Mouse (Mus musculus) induced T-regulatory cell, adult 2 months (primary cell): ENCODE results near the gene Hba-x.

Experiments
- DNase-seq: peaks from one replicate; pipeline ENCODE4 v3.0.0-alpha.2; 2012; ENCODE audit warnings: low read depth

Hba-x gene

DNA sequence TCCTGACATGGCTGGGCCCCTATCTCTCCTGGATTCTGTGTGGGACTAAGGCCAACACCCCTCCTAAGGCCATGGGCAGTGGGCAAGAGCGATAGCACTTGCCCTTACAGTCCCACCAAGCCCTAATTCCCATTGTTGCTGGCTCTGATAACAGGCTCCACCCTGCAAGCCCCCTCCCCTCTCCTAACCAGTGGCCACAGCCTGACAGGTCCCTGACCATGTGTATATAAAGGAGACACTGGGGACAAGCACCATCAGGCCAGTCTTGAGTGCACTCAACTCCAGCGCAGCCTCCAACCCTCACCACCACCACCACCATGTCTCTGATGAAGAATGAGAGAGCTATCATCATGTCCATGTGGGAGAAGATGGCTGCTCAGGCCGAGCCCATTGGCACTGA is at the start of gene Hba-x:
Hba-x (plus strand) TSS at position 54 of the 400 bp plus-strand sequence.
- DNase-seq, result no peak

DNA sequence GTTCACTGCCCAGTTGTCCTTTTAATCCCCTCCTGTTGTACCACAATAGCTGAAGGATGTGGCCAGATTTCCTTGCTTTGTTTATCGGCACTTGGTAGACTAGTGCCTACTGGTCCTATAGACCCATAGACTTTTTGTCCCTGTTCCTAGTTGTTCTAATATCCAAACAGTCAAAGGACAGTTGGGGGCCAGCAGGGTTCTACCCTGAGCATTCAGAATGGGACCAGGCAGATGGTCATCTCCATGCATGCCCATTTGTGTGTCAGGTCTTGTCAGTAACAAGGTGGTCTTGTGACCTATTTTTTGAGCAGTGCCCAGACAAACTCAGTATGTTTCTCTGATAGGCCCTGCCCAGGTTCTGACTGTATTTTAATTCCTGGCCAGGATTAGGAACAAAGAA is 49.2 kb upstream of the Hba-x start:
- DNase-seq, result no peak

DNA sequence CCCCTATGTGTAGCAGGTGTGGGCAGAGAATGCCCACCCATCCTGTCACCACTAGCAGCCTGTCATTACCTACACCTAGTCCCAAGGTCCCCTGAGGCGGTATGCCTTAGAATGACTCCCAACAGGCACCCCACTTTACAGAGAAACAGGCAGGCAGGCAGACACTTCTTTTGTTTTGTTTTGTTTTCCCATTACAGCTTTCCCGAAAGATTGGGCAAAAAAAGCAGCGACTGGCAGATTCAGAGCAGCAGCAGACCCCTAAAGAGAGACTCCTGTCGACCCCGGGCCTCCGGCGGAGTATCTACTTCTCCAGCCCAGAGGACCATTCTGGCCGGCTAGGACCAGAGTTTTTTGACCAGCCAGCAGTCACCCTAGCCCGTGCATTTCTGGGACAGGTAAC is 48.6 kb upstream of the Hba-x start:
- no peak for DNase-seq

DNA sequence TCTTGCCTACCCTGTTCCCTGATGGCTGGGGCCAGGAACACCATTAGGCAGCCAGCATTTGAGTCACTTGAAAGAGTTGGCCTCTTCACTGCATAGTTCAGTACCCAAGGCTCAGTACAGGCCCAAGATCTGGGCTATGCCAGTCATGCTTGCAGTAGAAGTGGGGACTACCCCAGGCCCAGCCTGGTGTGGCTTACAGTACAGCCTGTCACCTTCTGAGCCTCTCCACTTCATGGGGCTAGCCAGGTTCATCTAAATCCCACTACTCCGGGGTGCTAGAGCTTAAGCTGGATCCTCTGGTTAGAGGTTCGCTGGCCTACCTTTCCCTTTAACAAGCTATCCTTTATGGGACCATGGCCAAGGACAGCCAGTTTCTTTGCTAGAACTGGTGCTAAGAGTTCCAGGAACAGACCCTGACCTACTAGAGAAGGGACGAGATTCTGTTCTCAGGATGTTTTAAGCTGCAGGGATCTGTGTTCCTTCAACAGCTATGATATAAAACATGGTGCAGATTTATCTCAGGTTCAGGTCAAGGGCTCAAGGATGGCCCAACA is 47.8 kb upstream of the Hba-x start:
- DNase-seq, result no peak

DNA sequence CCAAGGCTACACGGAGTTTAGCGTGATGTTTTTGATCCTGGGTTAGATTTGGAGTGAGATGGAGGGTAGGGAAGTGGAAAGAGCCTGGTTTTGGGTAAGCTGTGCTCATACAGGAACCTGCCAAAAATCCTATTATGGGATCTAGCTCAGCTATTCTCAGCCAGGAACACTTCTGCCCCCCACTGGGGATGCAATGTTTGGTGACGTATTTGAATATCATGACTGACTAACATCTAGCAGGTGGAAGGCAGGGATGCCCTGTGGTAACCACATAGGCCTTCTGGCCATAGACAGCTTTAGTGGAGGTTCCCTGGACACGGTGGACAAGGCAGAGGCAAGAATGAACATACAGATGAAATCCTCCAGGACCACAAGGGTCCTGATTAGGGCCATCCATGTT is 46.0 kb upstream of the Hba-x start:
- DNase-seq, result no peak

DNA sequence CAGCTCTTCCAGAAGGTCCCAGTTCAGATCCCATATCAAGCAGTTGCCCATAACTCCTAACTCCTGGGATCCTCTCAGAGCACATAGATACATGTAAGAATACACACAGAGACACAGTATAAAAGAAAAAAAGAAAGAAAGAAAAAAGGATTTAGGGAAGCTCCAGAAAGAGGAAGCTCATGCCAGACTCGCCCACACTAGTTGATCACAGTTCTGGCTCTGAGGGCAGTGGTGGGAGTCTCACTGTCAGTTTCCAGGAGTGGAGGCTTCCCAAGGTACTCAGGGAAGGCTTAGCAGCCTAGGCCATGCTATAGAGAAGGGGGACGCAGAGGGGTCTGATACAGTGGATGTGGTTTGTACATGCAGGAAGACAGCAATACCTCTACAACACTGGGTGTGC is 45.1 kb upstream of the Hba-x start:
- no peak for DNase-seq

DNA sequence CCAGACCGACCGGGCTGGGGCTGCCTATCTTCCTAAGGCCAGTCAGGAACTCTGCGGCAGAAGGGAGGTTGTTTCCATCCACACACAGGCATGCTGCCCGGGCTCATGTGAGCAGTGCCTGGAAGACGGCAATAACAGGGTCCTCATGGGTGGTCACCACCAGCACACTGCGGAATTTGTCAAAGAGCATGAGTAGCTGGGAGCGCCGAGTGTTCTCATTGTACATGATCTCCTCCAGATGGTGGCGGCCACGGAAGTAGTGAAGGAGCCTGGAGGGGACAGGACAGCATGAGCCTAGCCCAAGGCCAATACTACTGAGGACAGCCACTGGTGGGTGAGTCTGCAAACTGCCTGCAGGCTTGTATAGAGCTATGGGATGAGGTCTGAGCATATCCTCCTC is 43.4 kb upstream of the Hba-x start:
- no peak for DNase-seq

DNA sequence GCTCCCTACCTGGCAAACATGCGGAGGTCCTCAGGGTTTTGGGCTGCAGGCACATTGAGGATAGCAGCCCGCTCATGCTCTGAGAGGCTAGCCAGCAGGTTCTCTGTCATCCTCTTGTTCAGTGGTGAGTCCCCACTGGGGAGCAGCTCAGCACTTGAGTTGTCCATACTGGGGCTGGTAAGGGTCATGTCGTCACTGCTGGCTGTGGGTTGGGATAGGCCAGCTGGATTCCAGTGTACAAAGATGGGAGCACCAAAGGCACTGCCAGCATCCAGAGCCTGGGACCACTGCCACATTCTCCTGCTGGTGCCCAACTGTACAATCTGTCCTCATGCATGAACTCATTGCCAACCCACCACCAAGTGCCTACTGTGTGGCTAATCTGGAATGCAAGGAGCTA is 42.3 kb upstream of the Hba-x start:
- no peak for DNase-seq

DNA sequence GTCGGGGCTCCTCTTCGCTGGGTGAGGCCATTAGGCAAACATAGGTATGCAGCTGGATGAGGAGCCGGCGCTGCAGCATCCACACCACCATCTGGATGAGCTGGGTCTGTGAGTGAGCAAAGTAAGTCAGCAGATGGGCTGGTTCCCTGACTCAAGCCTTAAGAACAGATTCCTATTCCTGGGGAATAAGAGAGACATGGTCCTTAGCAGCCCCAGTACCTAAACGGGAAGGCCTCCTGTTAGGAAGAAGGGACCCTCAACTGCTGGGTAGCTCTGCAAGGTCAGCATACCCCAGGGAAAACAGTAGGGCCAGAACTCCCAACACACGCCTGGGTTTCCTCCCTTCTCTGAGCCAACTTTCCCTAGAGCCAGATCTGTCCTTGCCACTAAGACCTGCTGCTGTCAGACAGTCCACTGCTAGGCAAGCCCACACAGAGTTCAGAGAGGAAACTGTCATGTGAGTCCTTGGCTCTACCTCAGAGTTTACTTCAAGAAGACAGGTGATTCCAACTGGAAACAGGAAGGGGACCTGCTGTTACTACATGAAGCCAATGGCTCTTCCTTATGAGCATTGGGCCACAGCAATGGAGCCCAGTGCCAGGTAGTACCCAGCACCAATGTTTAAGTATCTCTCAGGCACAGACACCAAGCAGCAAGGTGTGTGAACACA is 41.2 kb upstream of the Hba-x start:
- DNase-seq, result no peak

DNA sequence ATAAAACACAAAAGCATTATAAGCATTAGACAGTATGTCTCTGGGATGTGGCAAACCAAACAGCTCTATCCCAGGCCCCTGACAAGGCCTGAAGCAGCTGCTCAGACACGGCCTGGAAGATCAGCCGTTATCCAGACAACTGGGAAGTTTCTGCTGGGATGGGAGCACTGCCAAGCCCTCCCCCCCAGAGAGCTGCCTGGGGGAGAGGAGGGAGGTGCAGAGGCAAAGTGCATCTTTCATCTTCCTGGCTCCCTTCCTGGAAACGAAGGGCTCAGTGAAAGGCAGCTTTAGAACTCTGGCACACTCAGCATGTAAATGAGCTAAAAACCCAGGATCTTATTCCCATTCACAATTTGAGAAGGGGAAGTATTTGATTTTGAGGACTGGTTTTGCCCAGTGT is 40.6 kb upstream of the Hba-x start:
- no peak for DNase-seq

DNA sequence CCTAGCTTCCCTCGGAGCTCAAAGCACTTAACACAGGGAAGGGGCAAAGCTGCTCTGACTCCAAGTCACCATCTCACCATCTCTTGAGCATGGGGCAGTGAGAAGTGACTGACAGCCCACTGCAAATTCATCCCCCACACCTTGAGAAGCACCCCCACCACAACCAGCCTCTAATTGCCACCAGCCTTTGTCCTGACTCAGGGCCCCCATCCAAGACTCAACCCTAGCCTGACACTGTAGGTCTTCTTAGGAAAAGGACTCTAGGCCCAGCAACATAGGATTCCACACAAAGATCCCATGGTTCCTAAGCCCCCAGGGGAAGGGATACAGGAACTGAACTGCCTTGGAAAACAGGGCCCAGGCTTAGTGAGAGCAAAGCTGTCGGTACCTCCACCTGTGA is 40.1 kb upstream of the Hba-x start:
- DNase-seq, result no peak

DNA sequence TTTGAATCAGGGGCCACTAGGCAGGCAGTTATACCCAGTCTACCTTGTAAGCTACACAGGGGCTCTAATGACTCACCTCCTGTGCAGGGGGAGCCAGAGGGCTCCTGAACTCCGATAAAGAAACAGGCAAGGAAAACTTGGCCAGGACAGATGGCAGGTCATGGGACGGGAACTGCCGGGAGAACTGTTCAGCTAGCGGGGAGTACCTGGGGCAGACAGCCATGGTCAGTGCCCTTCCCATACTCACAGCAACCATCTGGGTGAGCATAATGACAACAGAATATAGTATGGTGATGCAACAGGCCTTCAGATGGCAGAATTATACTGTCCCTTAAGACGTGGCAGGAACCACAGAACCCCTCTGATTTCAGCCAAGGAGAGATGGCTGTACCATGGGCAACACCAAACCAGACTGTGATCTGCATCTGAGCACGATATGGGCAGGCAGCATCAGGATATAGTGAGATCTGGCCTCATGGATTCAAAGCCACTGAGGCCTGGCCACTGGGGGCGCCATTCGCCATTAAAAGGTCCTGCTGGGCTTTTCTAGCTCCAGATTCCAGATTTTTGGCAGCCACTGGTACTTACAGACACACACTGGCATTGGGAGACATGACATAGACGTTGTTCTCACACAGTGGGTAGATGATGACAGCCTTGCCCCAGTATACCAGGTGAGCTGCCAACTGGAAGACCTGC is 39.3 kb upstream of the Hba-x start:
- DNase-seq, result peak; percentile 61

DNA sequence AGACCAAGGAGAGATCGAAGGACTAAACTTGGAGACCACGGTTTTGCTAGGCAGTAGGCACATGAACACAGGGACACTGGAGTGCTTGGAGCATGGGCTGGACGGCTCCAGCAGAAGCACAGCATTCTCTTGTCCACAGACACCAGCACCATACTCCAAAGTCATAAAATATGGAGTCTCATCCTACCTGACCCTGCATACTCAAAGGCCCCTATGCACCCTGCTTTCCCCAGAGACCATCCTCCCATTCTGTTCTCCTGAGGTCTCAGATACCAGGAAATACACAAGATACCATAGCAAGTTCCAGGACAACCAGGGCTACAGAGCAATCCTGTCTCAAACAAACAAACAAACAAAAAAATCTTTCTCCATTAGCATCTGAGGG is 38.8 kb upstream of the Hba-x start:
- DNase-seq, result no peak

DNA sequence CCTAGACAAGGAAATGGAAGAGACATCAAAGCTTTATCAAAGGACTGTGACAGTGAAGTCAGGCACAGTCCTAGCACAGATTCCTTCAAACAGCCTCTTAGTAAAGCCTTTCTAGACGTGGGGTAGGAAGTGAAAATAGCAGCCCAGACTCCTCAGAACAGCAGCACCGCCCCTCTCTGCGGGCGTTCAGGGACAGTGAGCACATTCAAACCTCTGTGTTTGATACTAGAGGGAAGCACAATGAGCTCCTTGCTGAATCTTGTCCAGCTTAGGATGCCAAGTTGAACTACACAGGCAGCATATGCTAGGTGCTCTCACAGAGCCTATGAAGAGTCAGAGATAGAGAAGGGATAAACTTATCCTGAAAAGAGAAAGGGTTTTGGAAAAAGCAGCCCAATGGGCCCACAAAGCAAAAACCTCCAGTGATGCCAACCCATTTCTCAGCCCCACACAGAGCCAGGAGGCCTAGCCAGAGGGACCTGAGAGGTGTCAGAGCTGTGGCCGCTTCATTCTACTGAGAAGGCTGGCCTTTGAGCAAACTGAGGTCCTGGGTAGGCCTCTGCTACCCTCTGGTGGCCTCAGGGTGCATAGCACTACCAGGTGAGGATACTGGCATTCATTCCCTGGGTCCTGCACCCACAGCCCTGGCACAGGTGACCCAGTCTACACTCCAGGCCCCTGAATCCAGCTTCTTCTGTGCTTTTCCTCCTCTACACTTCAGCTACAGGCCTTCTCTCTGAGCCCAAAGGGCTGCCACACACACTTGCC is 37.9 kb upstream of the Hba-x start:
- DNase-seq, result peak; percentile 84

DNA sequence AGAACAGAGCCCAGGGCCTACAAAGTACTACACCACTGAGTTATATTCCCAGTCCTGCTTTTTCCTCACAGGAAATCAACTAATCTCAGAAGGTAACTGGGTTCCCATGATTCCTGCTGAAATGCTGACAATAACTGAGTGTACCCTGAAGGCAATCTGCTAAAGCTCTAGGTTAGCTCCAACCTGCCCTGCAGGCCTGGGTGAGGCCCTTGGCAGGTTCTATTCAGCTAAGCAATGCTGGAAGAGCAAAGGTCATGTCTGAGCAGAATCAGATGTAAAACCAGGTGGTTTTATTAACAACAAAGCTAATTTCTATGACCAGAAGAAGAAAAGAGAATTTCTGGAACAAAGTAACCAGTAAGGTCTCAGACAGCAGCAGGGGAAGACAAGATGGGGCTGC is 34.8 kb upstream of the Hba-x start:
- no peak for DNase-seq

DNA sequence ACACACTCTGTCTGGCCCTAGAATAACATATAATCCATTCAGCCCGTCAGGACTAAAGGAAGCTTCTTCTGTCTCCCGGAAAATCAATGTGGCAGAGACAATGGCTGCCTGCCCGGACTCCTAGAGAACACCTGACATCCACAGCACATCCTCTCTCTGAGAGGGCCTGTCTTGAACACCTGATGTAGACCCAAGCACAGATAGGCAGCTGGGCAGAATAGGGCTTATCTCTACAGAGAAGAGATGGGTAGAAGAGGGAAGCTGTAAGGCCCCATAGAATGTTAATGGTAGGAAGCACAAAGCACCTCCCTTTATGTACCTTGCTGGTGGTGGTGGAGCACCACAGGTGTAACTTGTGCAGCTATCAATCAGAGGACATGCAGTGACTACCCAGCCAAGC is 34.0 kb upstream of the Hba-x start:
- no peak for DNase-seq

DNA sequence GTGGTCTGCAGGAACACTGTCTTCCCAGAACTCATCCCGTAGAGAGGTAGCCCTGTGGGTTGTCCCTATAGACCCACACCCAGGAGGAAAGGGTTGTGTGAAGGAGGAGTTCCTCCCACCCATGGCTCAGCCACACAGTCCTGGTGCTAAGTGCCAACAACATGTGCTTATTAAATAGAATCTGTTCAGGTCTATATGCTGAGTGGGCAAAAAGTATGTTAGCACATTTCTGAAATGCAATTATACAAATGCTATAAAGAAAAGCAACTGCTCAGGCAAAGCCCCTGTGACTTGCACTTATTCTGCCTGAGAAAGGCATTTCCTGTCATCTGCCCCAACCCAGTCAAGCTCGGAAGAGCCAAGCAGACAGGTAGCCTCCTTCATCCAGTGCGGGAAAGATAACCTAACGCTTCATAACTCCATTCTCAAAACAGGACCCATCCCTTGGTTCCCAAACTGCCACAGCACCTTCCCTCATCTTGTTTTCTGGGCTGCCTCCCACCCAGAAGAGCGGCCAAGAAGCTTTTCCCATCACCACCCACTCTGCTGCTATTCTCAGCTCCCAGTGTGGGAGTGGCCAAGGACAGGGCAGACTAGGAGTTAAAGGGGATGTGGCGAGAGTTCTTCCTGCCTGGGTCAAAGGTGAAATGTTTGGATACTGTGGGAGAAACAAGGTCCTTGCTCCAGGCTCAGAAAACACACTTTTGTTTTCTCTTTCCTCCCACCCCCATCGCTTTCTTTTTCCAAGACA is 32.8 kb upstream of the Hba-x start:
- no peak for DNase-seq

DNA sequence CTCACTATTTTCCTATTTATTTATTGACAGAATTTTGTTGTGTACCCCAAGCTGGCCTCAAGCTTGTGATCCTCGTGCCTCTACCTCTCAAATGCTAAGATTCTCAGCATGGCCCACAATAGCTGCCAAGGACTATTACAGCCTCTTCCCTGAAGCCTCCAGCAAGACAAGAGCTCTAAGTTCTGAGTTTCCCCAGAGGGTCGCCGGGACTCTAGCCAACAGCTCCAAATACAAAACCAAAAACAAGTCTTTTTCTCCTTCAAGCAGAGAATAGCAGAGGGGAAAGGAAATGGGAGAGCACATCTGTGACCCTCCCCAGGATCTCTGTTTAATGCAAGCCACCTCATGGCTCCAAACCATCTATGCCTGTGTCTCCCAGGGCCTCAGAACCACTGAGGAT is 32.1 kb upstream of the Hba-x start:
- no peak for DNase-seq

DNA sequence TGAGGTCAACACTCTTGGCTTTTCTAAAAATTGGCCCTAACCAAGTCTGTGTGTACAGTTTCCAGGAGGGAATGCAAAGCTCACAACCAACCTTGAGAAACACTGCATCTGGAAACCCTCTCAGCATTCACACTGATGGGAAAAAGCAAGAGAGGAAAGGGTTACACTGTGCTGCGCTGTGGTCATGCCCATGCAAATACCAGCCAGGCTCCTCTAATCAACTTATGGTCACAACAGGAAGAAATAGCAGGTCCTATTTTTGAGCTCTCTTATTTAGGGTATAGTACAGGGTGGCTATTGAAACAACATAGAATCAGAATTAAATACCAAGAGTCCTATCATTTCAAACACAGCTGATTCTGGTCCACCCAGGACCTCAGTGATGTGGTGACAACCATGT is 31.6 kb upstream of the Hba-x start:
- no peak for DNase-seq

DNA sequence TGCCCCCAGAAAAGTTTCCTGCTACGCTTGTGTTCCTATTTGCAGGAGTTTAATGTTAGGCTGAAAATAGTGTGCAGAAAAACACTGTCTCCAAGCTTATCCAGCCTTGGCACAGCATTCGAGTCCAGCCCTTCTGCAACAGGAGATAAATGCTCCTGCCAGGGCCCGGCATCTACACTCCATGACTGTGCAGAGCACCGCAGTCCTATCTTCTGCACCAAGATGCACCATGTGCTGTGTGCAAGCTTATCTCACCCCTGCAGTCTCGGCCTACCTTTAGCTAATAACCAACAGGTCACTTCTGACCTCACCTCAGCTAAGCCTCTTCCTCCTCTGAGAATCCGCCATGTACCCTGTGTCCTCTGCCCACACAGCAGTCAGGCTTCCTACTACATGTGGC is 30.6 kb upstream of the Hba-x start:
- no peak for DNase-seq

DNA sequence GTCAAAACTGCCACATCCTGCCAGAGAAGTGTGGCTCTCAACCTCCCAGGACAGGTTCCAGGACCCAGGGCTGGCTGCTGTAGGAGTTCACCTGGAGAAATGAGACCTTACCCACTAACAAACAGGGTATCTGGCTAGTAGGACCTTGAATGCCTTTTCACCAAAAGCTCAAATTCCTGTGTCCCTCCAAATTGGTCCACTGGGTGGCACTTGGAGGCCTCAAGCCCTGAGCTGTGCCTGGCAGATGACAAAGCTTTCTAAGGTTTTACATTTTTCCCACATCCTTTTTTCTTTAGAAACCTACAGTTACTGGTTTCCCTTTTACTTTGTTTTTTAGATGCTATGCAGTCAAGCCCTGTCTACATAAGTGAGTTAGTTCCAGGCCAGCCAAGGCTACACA is 29.1 kb upstream of the Hba-x start:
- peak; percentile 39 for DNase-seq

DNA sequence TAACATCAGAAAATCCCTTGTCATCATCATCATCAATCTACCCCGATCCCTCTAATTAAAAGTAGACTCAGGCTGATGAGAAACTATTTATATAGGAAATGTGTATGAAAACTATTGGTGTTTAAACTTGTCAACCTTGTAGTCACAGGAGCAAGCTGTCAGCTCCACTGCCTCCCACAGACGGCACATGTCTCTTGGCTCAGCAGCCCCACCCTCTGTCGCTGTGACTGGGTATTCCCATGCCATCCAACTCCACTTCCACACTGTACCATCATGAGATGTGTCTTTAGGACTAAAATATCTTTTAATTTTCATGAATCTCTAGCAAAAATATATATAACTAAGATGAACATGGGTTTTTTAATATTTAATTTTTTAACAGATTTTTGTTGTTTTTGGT is 27.9 kb upstream of the Hba-x start:
- no peak for DNase-seq
